ENCODE assay signal across 8 mouse cellular contexts in the genomic region with DNA sequence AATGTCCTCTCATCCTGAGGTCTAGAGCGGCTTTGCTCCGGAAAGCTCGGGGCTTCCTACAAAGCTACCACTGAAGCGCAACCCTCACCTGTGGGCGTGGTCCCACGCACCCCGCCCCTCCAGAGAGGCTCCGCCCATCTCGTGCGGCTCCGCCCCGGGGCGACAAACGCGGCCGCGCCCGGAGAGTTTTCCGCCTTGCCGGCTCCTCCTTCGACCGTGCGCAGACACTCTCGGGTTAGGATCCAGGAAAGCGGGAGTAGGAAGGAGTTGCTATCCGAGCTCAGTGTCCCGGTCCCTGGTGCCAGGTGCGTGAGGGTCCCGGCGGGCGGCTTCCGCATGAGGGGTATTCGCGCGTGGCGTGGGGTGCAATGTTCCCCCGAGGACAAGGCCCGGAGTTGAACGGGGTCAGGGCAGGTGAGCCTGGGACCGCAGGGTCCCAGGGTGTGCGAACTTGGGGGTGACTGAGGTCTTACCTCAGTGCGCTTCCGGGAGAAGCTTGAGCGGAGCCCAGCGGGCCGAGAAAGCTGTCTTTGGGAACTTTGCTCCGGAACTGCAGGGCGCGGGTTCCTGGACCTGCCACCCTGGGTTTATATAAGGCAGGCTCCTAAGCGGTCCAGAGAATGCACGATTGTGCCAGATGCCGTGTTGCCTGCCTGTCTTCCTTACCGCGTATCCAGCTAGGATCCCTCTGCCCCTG. TPM values are rescaled to one million over a fixed set of nuclear protein-coding genes. Genes with fewer than 3 reads are reported as not detected.
DNase-seq lines count a peak whose midpoint lies in the region; ATAC-seq and TF ChIP-seq lines count a peak whose summit lies in the region.

A gene (plus strand): TSS at position 166 of the 697 bp plus-strand sequence.

- in situ Hi-C loops in CH12.LX (cut with MboI; ENCODE audit: low pct_ligation_motif_present, low pct_unique_long_range_greater_than_20kb, low sequenced_read_pairs) = no loop called here

- DNase-seq in CH12.LX (ENCODE audit: extremely low read depth) = peak; percentile 82
- peak; percentile 46 for DNase-seq in c-Kit-negative CD71-positive TER-119-positive erythroid progenitor cells, embryonic 14.5 days (ENCODE audit: low read depth, low spot score)
- peak; percentile 66 for DNase-seq in forebrain, embryonic 10.5 days (ENCODE audit: extremely low spot score, low spot score)
- DNase-seq in kidney, postnatal 14 days = peak; percentile 94
- DNase-seq in lung, adult 18-20 months = peak; percentile 92 to 94
- peak; percentile 87 for DNase-seq in testis, postnatal 14 days (ENCODE audit: low spot score)

- no peaks in the 10 kb centered on the region for H3K9me3 ChIP-seq in CH12.LX (replicated peaks; ENCODE audit: low read length)
- H3K9me3 ChIP-seq in forebrain, embryonic 10.5 days = no peaks in the 10 kb centered on the region
- no peaks in the 10 kb centered on the region for H3K9me3 ChIP-seq in heart, embryonic 15.5 days (replicated peaks)
- H3K9me3 ChIP-seq in neural tube, embryonic 14.5 days (ENCODE audit: control insufficient read depth, low read length) = no peaks in the 10 kb centered on the region

- peak within 1 kb of the TSS; percentile 87 for H3K4me2 ChIP-seq in CH12.LX (ENCODE audit: insufficient read depth, low read depth, poor library complexity, severe bottlenecking)
- peak within 1 kb of the TSS; percentile 95 for H3K4me2 ChIP-seq in heart, embryonic 15.5 days
- peak within 1 kb of the TSS; percentile 90 for H3K4me2 ChIP-seq in neural tube, embryonic 14.5 days (ENCODE audit: low read depth, low read length)

- TF ChIP-seq EP300 in CH12.LX (IDR thresholded peaks at IDR 0.05; ENCODE audit: low read length) = no peak

- TF ChIP-seq POLR2A in CH12.LX (IDR thresholded peaks at IDR 0.05; ENCODE audit: low read depth, low read length) = peak; percentile 78

- peak within 1 kb of the TSS; percentile 82 to 94 (median 85) for H3K4me3 ChIP-seq in CH12.LX (replicated peaks in 1 of 3; ENCODE audit: low read depth in 2 of 3, low read length in 2 of 3, poor library complexity in 1 of 3)
- peak within 1 kb of the TSS; percentile 71 for H3K4me3 ChIP-seq in forebrain, embryonic 10.5 days
- peak within 1 kb of the TSS; percentile 90 for H3K4me3 ChIP-seq in heart, embryonic 15.5 days
- peak within 1 kb of the TSS; percentile 42 for H3K4me3 ChIP-seq in neural tube, embryonic 14.5 days (ENCODE audit: low read depth, low read length)

- H3K4me1 ChIP-seq in CH12.LX (ENCODE audit: control insufficient read depth in 1 of 2, insufficient read depth in 2 of 2) = peaks cover 4 to 24% of the 10 kb centered on the region in 2 experiments
- H3K4me1 ChIP-seq in forebrain, embryonic 10.5 days = peaks cover 21% of the 10 kb centered on the region
- H3K4me1 ChIP-seq in heart, embryonic 15.5 days (replicated peaks) = peaks cover 22% of the 10 kb centered on the region
- peaks cover 8% of the 10 kb centered on the region; the same call in 1 of the 2 replicates for H3K4me1 ChIP-seq in neural tube, embryonic 14.5 days (ENCODE audit: control insufficient read depth, insufficient read depth, low read length)

- peak; percentile 83 for ATAC-seq in heart, embryonic 15.5 days (replicated peaks; ENCODE audit: insufficient number of reproducible peaks, insufficient read depth, low FRiP score, low read depth)
- ATAC-seq in neural tube, embryonic 14.5 days (ENCODE audit: low read depth) = peak; percentile 21; the same call in 1 of the 2 replicates

- H3K27ac ChIP-seq in CH12.LX (ENCODE audit: insufficient read depth, low read depth) = no peak within 1 kb of the TSS
- no peak within 1 kb of the TSS for H3K27ac ChIP-seq in forebrain, embryonic 10.5 days
- H3K27ac ChIP-seq in heart, embryonic 15.5 days = peak within 1 kb of the TSS; percentile 63
- no peak within 1 kb of the TSS for H3K27ac ChIP-seq in neural tube, embryonic 14.5 days (ENCODE audit: low read depth, low read length)

- no peak for TF ChIP-seq CTCF in CH12.LX (conservative IDR thresholded peaks at IDR 0.05 in 1 of 2, IDR thresholded peaks at IDR 0.05 in 1 of 2; ENCODE audit: low read depth in 2 of 2, low read length in 2 of 2)

- H3K9ac ChIP-seq in CH12.LX (ENCODE audit: insufficient read depth, low read depth) = peak within 1 kb of the TSS; percentile 68
- peak within 1 kb of the TSS; percentile 83 for H3K9ac ChIP-seq in heart, embryonic 15.5 days
- H3K9ac ChIP-seq in neural tube, embryonic 14.5 days (replicated peaks; ENCODE audit: low read depth, low read length) = peak within 1 kb of the TSS; percentile 34

- WGBS in forebrain, embryonic 10.5 days = under 1% methylated on average over 54 of the region's 54 CpGs
- under 1% methylated on average over 52 of the region's 54 CpGs for WGBS in heart, embryonic 15.5 days
- WGBS in neural tube, embryonic 14.5 days = under 1% methylated on average over 53 of the region's 54 CpGs

- no peak for TF ChIP-seq RAD21 in CH12.LX (IDR thresholded peaks at IDR 0.05; ENCODE audit: low read depth, low read length)

- H3K36me3 ChIP-seq in CH12.LX (replicated peaks in 1 of 2; ENCODE audit: control insufficient read depth in 1 of 2, insufficient read depth in 1 of 2, low read length in 1 of 2) = peaks cover 0 to 12% of the 10 kb centered on the region in 2 experiments
- H3K36me3 ChIP-seq in forebrain, embryonic 10.5 days (replicated peaks) = no peaks in the 10 kb centered on the region
- no peaks in the 10 kb centered on the region for H3K36me3 ChIP-seq in heart, embryonic 15.5 days
- H3K36me3 ChIP-seq in neural tube, embryonic 14.5 days (ENCODE audit: control insufficient read depth, insufficient read depth, low read length) = no peaks in the 10 kb centered on the region

- no peaks in the 10 kb centered on the region for H3K27me3 ChIP-seq in CH12.LX (replicated peaks)
- H3K27me3 ChIP-seq in forebrain, embryonic 10.5 days (ENCODE audit: poor library complexity, severe bottlenecking) = peaks cover 64% of the 10 kb centered on the region
- H3K27me3 ChIP-seq in heart, embryonic 15.5 days = no peaks in the 10 kb centered on the region
- H3K27me3 ChIP-seq in neural tube, embryonic 14.5 days (ENCODE audit: control insufficient read depth, insufficient read depth, low read length) = peaks cover 19% of the 10 kb centered on the region

- no peaks in the 10 kb centered on the region for H3K79me2 ChIP-seq in CH12.LX (replicated peaks; ENCODE audit: control insufficient read depth, extremely low read depth, insufficient read depth, poor library complexity, severe bottlenecking)

- dilution Hi-C loops in CH12.LX (cut with MboI; ENCODE audit: extremely low pct_ligation_motif_present, extremely low pct_unique_long_range_greater_than_20kb, low sequenced_read_pairs) = no loop called here

TF ChIP-seq in CH12.LX, 34 proteins besides CTCF, POLR2A, EP300 and RAD21:
- TF ChIP-seq IRF4 (IDR thresholded peaks at IDR 0.05; ENCODE audit: low read depth, low read length) (peak; percentile 4; the same call in 1 of the 2 replicates), USF1 (IDR thresholded peaks at IDR 0.05; ENCODE audit: low read depth, low read length) (no peak), TCF12 (IDR thresholded peaks at IDR 0.05; ENCODE audit: low read depth, low read length) (peak; percentile 57; the same call in 1 of the 2 replicates), ELF1 (IDR thresholded peaks at IDR 0.05; ENCODE audit: low read depth, low read length) (peak; percentile 50), MXI1 (IDR thresholded peaks at IDR 0.05; ENCODE audit: low read depth, low read length) (peak; percentile 50; the same call in 1 of the 2 replicates), ZNF384 (IDR thresholded peaks at IDR 0.05; ENCODE audit: low read depth, low read length) (peak; percentile 18; the same call in 1 of the 2 replicates), NELFE (IDR thresholded peaks at IDR 0.05; ENCODE audit: low read depth, low read length) (peak; percentile 74), MAZ (IDR thresholded peaks at IDR 0.05; ENCODE audit: low read depth, low read length) (0 out of 2 replicates have a peak, but pooled peaks have one; percentile 42), NRF1 (IDR thresholded peaks at IDR 0.05; ENCODE audit: low read depth, low read length) (peak; percentile 62), BHLHE40 (IDR thresholded peaks at IDR 0.05; ENCODE audit: low read depth, low read length) (peak; percentile 75), HCFC1 (IDR thresholded peaks at IDR 0.05; ENCODE audit: low read depth, low read length) (no peak)
TF ChIP-seq in CH12.LX: peak in this region for 9.

RNA-seq across cellular contexts. Expression of the gene that starts here (rescaled TPM):
- total RNA-seq in CH12.LX (2012; rRNA removed) (8.4 and 8.8 TPM in 2 replicates), CH12.LX (2014; rRNA removed) (4.6 and 5.0 TPM in 2 replicates)
- 31.4 and 35.0 TPM in 2 replicates for polyA plus RNA-seq in CH12.LX (2012; ENCODE audit: insufficient read length, low read depth)
- 3.5 and 4.1 TPM in 2 replicates for polyA plus RNA-seq in forebrain, embryonic 10.5 days (2016; fragmentation: Nextera tagmentation; extraction: Ambion mirVana)
- 27.0 and 31.6 TPM in 2 replicates for polyA plus RNA-seq in heart, embryonic 15.5 days (2015; fragmentation: Nextera tagmentation; extraction: Ambion mirVana)
- 0.91 and 1.7 TPM in 2 replicates for polyA plus RNA-seq in neural tube, embryonic 14.5 days (2014; fragmentation: Nextera tagmentation; extraction: Ambion mirVana)
